Mouse (Mus musculus): ENCODE measurements around the gene Tmc1.

Tmc1 gene

DNA sequence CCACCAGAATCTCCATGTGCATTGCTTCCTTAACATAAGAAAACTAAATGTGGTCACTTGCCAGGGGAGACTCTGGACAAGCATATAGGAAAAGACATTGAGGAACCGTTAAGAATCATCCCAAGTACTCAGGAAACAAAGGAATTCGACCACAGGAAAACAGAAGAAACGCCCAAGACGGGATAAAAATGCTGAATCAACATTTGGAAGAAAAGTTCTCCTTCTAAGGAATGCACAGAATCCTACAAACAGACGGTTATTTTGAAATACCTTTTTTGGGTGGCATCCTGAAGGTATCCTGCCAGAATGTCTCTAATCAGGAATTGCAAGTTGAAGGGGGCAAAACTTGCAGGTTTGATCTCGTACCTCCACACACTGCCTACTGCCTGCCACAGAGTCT is at the start of gene Tmc1:
Gene Tmc1 (minus strand): TSS at position 329 of the 400 bp plus-strand sequence.
- in situ Hi-C loops (cut with MboI, MseI): loop anchor here in 1 of 2 experiments (5.0 kb wide), 2 partner anchors 72 to 98 kb away; no protein-coding TSS in a partner anchor

DNA sequence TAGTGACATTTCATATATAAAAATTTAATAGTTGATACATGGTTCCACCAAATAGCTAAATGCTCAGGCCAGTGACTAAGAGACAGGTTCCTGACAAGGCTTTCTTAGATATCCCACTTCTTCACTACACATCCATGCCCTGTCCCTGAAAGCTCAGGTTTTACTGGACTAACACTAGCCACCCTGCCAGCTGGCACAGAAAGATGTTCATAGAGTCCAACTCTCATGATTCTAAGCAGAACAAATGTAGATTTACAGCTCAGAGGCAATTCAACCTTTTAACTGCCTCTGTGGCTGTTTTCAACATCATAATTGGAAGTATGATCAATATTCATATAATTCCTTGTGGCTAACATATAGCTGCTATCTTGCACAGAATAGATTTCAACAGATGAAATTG is 47.5 kb upstream of the Tmc1 start:
- in situ Hi-C loops (cut with MboI, MseI): no loop called here

DNA sequence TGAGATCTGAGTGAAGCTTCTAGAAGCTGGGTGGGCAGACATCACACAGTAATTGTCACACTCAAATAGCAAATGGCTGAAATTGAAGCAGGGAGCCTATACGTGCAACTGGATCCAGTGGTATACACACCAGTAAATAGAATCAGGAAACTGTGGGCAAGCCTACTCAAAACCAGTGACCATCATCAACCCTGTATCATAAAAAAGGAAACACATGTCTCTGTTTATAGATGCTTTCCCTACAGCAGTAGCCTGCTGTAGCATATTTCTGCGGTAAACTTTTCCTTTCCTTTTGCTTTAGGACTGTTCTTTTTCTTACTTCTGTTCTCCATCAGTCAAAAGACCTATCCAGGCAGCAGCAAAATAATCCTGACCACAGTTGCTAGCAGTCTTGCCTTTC is 25.2 kb upstream of the Tmc1 start:
- in situ Hi-C loops (cut with MboI, MseI): no loop called here

DNA sequence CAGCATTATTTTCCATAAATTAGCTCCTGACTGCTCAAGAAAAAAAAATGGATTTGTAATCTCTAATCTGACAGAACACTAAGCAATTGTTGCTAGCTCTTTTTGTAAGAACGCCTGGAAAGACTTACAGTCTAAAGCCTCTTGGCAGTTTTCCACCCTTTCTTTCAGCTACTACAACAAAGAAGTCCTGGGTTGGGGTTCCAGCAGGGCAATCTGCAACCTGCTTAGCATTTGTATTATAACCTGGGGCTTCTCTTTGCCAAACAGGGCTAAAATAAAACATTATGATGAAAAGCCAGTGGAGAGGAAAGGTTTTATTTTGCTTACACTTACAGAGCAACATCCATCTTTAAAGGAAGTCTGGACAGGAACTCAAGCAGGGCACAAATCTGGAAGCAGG is 24.1 kb upstream of the Tmc1 start:
- in situ Hi-C loops (cut with MboI, MseI): no loop called here

DNA sequence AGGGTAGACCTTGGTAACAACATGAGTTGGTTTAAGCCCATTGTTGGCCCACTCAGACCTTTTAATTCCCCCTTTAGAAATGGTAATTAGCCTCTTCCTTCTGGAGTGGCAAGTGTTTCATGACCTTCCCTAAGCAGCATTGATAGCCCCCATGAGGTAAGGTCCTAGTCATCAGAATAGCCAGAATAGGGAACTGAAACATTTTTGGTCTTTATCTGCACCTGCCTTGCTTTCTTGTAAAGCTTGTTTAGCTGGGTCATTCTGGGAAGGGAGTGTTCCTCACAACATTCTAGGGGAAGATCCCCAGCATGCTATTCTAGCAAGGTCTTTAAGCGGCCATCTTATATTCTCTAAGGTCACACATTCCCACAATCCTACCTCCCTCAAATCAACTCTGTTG is 17.9 kb upstream of the Tmc1 start:
- in situ Hi-C loops (cut with MboI, MseI): no loop called here

DNA sequence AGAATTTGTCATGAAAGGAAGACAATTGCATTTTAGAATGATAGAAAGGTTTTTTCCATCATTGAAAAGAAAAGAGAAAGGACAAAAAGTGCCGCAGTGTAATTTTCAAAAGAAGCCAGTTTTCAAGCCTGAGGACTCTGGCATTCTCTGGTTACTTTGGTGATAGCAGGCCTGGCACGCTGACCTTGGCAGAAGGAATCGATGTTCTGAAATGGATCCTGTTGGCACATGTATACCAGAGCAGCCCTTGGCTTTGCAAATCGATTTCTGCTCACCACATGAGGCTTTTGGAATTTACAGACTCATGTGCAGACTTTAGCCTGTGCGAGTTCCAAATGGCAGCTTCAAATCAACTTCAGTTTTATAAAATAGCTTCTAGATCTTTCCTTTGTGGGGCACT is 813 bp upstream of the Tmc1 start:
- in situ Hi-C loops (cut with MboI, MseI): loop anchor here in 1 of 2 experiments (5.0 kb wide), 2 partner anchors 73 to 97 kb away; no protein-coding TSS in a partner anchor

DNA sequence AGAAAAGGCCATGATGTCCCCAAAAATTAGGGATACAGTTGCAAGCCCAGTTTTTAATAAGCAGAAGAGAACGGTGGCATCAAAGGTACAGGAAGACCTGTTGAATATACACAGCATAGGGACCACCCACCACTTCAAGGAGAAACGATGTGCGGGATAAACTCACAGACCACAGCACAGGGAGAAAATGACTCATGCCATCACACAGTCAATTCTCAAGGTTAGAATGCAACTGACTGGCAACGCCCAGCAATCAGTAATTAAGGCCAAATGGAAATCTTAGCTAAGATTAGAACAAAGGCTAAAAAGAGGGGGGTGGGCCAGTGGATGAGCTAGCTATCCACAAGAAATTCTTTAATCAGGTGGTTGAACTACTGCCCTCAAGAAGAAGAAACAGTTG is 9.6 kb downstream of the Tmc1 start:
- in situ Hi-C loops (cut with MboI, MseI): no loop called here

DNA sequence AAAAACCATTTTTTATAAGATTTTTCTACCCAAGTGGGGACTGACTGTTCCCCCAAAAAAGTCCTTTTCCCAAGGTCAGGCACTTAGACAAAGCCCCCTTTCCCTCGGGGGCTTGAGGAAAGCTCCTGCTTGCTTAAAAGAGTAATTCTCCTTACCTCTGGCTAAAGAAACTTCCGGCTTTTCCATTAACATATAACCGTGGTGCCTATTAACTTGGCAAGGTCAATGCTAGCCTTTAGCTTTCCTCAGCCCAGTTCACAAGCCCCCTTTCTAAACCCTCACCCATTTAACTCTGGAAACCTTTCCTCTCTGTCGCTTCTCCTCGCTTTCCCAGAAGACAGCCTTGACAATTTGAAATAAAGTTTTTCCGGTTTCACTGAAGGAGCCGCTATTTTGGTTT is 29.7 kb downstream of the Tmc1 start:
- in situ Hi-C loops (cut with MboI, MseI): loop anchor here in 1 of 2 experiments (10.0 kb wide), 1 partner anchor 119 kb away; no protein-coding TSS in a partner anchor

DNA sequence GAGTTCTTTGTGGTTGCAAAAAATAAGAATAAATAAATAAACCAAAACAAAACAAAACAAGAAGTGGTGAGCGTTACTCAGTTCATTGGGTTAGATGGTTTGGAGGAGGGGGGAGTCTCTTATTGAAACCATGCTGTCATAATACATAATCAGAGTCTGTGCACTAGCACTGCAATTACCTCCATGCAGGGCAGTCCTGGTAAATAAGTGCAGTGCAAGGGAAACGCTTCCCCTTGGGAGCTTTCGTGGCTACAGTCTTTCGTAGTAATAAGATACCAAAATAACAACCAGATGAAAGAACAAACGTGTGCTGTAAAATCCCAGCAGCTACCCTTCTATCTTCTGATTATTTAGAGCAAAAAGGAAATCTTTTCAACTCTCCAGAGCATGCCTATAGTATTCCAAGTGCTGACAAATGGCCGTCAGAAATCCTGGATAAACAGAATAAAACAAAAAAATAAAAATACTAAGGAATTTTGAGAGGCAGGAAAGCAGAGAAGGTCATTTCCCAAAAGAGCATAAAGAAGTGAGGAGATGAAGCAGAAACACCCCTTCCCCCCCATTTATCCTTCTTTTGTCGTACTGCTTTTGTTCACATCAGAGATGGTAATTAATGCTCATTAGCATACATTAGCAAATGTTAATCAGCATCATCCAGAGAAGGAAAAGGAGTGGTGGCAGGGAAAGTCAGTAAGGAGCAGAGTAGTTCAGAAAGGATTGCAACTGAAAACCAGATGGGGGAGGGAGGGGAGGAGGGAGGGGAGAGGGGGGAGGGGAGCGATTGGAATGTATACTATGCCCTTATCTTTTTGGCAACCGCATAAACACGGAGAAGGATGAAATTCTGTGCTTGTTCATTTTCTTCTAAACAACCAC is 30.4 kb downstream of the Tmc1 start:
- in situ Hi-C loops (cut with MboI, MseI): loop anchor here in 1 of 2 experiments (10.0 kb wide), 1 partner anchor 119 kb away; no protein-coding TSS in a partner anchor

DNA sequence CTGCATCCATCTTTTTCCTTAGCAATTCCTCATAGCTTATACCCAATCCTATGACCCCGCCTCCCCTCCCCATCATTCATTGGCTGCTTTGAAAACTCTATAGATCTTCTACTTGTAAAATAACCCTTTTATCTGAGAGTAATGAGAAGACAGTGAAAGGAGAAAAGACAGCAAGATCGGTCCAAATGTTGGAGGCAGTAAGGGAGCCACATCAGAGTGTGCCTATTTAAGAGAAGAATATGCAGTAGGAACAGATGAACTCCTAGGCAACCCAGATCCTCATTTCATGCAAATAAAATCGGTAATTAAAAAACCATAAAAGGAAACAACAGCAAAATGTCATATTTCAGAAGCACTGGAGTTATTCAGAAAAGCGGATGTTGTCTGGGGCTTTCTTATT is 35.8 kb downstream of the Tmc1 start:
- in situ Hi-C loops (cut with MboI, MseI): no loop called here

DNA sequence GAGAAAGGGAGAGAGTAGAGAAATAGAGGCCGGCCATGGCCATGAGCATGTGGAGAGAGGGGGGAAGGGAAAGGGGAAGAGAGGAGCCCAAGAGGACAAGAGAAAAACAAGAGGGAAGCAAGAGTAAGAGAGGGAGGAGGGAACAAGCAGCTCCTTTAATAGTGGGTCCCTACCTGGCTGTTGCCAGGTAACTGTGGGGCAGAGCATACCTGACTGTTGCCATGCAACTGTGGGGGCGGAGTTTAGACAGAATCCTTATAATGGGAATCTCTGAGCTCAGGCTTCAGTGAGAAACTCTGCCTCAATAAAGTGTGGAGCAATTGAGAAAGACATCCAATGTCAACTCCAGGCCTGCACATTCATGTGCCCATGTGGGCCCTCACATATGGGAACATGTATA is 38.9 kb downstream of the Tmc1 start:
- in situ Hi-C loops (cut with MboI, MseI): no loop called here

DNA sequence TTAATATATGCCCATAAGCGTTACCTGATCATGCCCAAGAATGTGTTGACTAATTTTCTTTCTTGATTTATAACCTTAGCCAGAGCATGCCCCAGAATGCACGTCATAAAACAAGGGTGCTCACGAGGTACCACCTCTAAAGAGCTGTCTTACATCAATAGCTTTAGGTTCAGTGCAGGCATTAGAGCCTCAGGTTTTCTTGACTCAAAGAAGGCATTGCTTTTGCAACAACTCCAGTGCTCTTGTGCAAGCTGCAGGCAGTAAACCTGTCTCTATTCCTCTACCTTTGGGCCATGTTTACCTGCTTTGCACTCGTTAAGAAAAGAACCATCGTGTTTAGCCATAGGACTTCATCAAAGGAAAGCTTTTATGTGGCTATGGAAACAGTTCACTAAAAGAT is 43.6 kb downstream of the Tmc1 start:
- in situ Hi-C loops (cut with MboI, MseI): no loop called here

DNA sequence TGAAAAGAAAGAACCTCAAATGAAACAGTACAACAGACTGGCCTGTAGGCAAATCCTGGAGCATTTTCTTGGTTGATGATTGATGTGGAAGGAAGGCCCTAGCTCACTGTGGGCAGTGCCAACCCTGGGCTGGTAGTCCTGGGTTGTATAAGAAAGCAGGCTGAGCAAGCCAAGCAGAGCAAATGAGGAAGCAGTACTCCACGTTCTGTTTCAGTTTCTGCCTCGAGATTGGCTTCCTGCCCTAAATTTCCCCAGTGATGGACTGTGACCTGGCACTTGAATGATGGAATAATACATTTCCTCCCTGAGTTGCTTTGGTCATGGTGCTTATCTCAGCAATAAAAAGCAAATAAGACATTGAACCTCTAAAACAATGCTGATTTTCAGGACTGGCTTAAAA is 72.8 kb downstream of the Tmc1 start:
- in situ Hi-C loops (cut with MboI, MseI): loop anchor here in 1 of 2 experiments (5.0 kb wide), 1 partner anchor 71 kb away; the partner anchor contains the start of gene Tmc1

DNA sequence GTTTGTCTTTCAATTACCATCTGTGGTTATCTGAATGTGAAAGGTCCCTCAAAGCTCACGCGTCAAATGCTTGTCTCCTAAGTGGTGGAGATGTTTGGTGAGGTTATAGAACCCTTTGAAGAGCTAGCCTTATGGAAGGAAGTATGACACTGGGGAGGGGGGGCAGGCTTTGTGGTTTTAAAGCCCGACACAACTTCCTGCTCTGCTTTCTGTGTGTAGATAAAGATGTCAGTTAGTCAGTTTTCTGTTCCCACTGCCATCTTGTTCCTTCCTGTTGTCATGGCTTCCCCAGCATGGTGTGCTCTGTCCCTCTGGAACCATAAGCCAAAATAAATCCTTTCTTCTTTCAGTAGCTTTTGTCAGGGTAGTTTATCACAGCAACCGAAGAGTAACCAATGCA is 78.1 kb downstream of the Tmc1 start:
- in situ Hi-C loops (cut with MboI, MseI): no loop called here

DNA sequence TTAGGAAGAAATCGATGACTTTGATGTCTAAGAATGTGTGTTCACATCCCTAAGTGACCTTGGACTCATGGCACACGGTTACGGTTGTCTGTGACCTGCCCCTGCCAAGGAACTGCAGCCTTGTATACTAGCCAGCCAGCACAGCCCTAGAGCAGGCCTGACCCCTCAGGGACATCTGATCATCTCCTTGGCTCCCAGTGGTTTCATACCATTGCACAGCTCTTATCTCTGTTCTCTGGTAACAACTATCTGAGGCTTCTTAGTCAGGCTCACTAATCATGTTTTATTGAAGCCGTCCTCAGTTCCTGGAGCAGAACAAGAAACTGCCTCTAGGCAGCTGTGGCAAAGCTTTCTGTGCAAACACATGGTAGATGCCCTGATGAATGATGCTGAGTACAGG is 92.2 kb downstream of the Tmc1 start:
- in situ Hi-C loops (cut with MboI, MseI): no loop called here

DNA sequence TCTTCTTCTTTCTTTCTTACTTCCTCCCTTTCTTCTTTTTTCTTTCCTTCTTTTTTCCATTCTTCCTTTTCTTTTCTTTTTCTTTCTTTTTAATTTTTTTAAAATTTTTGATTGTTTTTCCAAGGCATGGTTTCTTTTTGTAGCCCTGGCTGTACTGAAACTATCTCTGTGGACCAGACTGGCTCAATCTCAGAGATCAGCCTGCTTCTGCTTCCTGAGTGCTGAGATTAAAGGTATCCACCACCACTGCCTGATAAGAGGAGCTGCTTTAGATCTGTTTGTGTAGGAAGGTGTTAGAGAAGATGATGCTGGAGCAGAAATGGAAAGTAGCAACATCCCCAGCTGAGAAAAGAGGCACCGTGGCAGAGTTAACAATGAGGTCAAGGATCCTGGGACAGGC is 93.7 kb downstream of the Tmc1 start:
- in situ Hi-C loops (cut with MboI, MseI): no loop called here

DNA sequence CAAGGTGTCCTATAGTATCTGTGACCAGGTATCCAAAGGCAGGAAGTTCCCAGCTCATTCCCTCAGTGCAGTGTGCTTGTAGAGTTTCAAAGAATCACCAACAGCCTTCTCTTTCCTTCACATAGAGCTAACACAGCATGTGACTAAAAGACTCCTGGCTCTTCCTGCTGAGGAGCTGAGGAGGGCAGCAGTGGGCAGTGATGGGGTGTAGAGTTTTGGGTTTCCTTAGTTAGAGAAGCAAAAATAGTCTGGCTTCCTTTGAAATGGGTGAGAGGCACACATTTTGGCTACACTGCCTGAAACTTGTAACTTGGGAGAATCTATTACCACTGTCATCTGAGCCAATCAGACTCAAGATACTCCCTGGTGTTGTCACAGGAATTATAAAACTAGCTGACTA is 96.2 kb downstream of the Tmc1 start:
- in situ Hi-C loops (cut with MboI, MseI): no loop called here

DNA sequence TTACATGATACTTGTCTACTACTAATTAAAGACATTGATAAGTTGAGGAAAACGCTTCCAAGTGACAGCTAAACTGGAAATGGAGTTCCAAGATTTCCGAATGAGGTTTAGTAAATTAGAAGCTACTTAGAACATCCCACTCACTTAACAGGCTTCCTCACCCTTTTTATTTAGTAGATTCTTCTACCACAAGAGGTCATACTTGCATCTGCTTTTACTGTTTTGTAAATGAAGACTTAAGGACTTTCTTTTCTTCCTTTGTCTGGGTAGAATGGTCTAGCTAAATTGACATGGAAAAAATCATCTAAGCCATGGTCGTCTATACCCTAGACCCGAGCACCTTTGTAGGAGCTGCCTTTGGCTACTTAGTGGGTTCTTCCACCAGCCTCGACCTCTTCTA is 105.1 kb downstream of the Tmc1 start:
- in situ Hi-C loops (cut with MboI, MseI): no loop called here

DNA sequence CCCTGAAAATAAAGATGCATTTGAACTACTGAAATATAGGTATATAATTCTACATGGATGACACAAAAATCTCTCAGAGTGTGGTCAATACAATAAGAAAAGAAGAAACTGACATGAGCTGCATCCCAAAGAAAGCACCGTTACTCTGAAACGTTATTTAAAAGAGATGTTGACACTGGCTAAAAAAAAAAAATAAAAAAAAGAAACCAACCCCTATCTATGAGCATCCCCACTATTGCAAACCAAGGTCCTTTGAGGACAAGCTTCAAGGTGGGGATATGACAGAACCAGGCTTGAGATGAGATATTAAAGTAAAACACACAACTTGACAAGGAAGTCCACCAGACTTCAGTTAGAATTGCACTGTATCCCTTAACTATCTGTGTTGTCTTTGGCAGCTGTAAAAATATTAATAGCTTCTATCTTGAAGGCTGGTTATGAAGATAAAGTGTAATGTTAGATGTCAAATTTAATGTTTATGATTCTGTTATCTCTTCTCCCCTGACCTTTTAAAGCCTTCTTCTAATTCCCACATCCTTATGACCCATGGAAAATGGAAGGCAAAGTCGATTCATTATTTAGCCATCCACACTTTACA is 106.4 kb downstream of the Tmc1 start:
- in situ Hi-C loops (cut with MboI, MseI): no loop called here

DNA sequence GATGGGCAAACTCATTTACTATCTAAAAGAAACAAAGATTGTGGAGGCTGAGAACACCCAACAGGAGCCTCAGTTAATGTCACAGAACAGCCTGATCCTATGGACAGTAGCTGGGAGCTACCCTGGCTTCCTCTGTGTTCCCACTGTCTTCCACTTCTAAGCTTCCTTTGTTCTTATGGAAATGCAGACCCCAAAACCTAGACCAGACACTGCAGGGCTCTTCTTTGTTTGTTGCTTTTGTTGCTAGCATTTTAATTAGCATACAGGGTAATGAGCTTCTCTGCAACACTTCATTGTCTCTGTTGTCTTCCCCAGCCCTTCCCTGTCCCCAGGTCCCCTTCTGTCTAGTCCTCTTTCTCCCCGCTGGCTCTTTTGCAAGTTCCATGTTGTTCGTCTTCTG is 116.6 kb downstream of the Tmc1 start:
- in situ Hi-C loops (cut with MboI, MseI): no loop called here

DNA sequence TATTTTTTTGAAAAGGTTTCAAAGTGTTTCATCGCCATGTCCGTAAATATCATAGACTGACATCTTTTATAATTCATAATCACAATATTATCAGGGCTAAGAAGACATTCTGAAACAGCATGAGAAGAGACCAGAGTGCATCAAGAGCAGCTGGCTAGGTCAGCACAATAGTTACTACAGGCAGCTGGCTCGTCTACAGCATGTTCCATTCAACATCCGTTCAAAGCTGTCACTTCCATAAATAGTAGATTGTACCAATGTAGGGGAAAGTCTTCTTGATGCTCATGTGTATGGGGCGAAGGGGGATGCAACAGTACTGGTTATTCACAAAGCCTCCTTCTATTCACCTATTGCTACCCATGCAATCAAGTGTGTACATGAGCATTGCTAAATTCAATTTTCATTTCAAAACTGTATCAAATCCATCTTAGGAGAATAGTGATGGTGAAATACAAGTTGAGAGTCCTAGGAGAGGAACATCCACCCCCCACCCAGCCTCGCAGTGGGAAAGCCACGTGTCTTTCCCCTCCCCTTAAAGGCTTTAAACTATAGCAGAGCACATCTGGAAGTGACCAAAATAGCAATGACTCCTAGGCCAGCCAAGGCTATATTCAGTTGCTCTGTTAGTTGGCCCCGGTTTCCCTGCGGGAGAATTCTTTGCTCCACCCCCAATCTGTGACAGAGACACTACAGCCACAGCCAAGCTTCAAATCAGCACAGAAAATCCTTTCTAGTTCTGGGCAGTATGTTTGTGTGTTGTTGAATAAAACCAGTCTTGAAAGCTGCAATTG is 117.8 kb downstream of the Tmc1 start:
- in situ Hi-C loops (cut with MboI, MseI): no loop called here

DNA sequence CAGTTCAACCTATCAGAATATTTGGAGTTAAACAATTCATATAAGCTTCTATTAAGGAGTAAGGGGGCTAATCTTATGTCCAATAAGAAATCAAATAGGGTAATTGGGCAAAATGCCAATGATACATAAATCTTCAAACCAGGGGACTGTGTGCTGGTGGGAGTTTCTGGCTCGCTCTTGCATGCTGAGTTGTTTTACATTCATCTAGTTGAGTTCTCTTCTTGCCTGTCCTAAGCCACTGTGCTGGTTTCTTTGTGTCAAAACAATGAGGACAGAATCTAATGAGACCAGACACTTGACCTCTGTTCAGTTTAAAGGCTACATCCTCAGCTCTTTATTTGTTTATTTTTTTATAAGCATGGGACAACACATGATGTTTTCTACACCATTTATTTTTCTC is 119.1 kb downstream of the Tmc1 start:
- in situ Hi-C loops (cut with MboI, MseI): no loop called here
